Mouse (Mus musculus) stomach, embryonic 15.5 days (tissue): ENCODE measurements at regions not wholly inside any gene's neighbourhood (a gene's known extent, or its start where the extent isn't known, plus 50 kb on each side); places are given as distances from the start of the nearest gene placed in this dataset.
"Not testable (repeated sequence)": the region's sequence is repeated elsewhere in the genome, so short reads cannot be mapped to it uniquely, and the experiment has no call there.

Source experiments
- ATAC-seq: fragments of 200-750 bp; cut with Nextera tagmentation; 2 replicates; pipeline ENCODE4 v1.8.0; 2017; ENCODE audit warnings: low read depth, moderate number of reproducible peaks, moderate TSS enrichment; ENCODE audit not compliant: insufficient read depth, low FRiP score
- H3K27ac ChIP-seq: fragments of 300-500 bp; sonication (generic); 2 replicates; pipeline ENCODE4 v1.5.1; 2015; ENCODE audit warnings: mild to moderate bottlenecking, inconsistent platforms
- H3K27me3 ChIP-seq: fragments of 300-500 bp; sonication (generic); replicated peaks from 2 replicates; pipeline ENCODE4 v1.6.1; 2015; ENCODE audit warnings: inconsistent platforms
- H3K36me3 ChIP-seq: fragments of 300-500 bp; sonication (generic); 2 replicates; pipeline ENCODE4 v1.6.1; 2015; ENCODE audit warnings: inconsistent platforms
- H3K4me1 ChIP-seq: fragments of 300-500 bp; sonication (generic); 2 replicates; pipeline ENCODE4 v1.6.1; 2015; ENCODE audit warnings: inconsistent platforms
- H3K4me2 ChIP-seq: fragments of 300-500 bp; sonication (generic); 2 replicates; pipeline ENCODE4 v1.6.1; 2015; ENCODE audit warnings: mild to moderate bottlenecking, inconsistent platforms
- H3K4me3 ChIP-seq: fragments of 300-500 bp; sonication (generic); replicated peaks from 2 replicates; pipeline ENCODE4 v1.5.1; 2015; ENCODE audit warnings: inconsistent platforms
- H3K9ac ChIP-seq: fragments of 300-500 bp; sonication (generic); 2 replicates; pipeline ENCODE4 v1.6.1; 2015; ENCODE audit warnings: inconsistent platforms
- H3K9me3 ChIP-seq: fragments of 300-500 bp; sonication (generic); 2 replicates; pipeline ENCODE4 v1.6.1; 2016; ENCODE audit warnings: inconsistent platforms
- WGBS: fragments of 180-500 bp; shearing (Covaris S2); methylation state at CpG from one replicate; pipeline ENCODE4 v1.1.7; 2015; 5-methylcytosine and 5-hydroxymethylcytosine counted together

DNA sequence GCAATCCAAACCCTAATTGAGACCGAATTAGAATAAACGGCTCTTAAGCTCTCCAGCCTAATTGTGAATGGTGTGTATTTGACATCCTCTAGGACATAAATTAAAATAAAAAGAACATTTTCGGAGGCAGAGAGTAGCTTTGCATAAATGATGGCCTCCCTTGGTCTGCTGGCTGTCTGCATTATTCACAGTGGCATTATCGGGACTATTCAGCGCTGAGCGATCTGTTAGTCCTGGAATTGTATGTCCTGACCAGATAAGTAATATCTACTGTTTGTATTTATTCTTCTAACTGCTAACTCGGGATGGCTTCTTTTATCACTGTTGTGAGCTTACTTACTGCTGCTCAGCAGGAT is 299.6 kb downstream of the Chl1 start:
- H3K9ac ChIP-seq, result no peak overlapping the region
- 14% methylated on average over 7 of the region's 7 CpGs for WGBS
- H3K4me1 ChIP-seq, result no peaks in the 10 kb centered on the region
- H3K27me3 ChIP-seq, result no peaks in the 10 kb centered on the region; the same call in 1 of the 2 replicates
- H3K4me2 ChIP-seq, result no peak overlapping the region
- ATAC-seq, result no peak
- H3K4me3 ChIP-seq, result no peak overlapping the region
- no peak overlapping the region for H3K27ac ChIP-seq
- H3K36me3 ChIP-seq, result no peaks in the 10 kb centered on the region
- no peaks in the 10 kb centered on the region for H3K9me3 ChIP-seq

DNA sequence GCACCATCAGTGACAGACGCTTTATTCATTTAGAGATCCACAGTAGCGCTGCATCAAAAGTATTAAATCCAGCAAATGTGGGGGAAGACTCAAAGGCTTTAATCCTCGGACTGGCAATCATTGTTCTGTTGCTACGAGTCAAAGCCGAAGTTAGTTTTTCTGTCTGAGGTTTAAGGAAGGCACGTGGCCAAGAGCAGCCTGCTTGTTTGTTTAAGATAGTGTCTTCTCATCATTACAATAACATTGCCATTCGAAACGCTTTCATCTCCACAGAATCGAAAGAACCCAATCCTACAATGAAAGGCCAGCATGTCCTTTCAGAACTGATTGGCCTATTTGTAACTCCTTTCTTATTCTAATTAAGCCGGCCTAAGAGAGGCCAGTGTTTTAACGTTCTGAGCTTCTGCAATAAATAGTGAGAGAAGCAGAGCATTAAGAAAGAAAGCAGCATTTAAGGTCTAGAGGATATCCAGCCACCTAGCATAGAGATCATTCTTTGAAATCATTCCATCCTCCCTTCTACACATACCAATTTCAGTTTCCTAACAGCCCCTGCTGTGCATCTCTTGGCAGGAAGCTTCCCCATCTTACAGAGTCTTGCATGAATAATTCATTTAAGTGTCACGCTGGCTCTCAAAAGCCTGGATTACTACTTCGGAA is 300.1 kb downstream of the Chl1 start:
- Histone ChIP-seq H3K4me2 (no peak overlapping the region), H3K36me3 (no peaks in the 10 kb centered on the region), H3K9me3 (no peaks in the 10 kb centered on the region), H3K27me3 (no peaks in the 10 kb centered on the region; the same call in 1 of the 2 replicates), H3K27ac (no peak overlapping the region), H3K9ac (no peak overlapping the region), H3K4me3 (no peak overlapping the region), H3K4me1 (no peaks in the 10 kb centered on the region)
- WGBS, result 2% methylated on average over 13 of the region's 13 CpGs
- no peak for ATAC-seq

DNA sequence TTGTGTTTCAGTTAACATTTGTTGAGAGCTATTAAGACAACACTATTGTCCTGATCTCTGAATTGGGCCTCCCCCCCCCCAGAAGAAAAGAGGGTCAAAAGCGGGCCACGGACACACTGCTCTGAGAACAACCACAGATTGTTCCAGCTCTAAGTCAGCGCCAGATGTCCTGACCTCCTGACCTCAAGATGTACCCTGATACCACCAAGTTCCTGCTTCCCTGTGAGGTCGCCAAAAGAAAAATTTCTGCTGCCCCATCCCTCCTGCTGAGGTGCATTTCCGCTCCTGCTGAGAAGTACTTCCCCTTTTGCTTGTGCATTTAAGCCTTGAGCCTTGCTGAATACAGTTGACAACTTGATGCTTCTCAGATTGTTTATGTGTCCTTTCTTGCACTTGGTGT is 306.0 kb downstream of the Chl1 start:
- H3K4me1 ChIP-seq, H3K27ac ChIP-seq, H3K4me3 ChIP-seq, ATAC-seq, H3K27me3 ChIP-seq, H3K4me2 ChIP-seq, H3K36me3 ChIP-seq, H3K9ac ChIP-seq, H3K9me3 ChIP-seq: not testable (repeated sequence)
- 69% methylated on average over 5 of the region's 5 CpGs for WGBS

DNA sequence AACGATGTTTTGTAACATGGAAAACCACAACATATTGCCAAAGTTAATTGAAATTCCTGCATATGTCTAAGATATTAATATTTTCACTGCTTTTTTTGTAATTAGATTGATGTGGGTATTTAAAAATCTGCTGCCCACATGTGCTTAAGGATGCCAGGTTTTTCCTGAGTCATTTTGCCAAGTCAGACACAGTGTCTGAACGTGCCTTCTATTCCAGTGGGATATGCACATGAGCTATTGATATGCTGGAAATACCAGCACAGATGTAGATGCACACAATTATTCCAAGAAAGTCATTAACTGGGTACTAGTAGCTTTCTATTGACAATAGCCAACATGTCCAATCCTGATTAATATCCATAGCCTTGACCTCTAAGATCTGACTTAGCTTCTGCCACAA is 315.7 kb downstream of the Chl1 start:
- H3K27ac ChIP-seq, result no peak overlapping the region
- H3K4me3 ChIP-seq, result no peak overlapping the region
- no peaks in the 10 kb centered on the region for H3K9me3 ChIP-seq
- no peak overlapping the region for H3K4me2 ChIP-seq
- WGBS, result 75% methylated on average over 2 of the region's 2 CpGs
- H3K27me3 ChIP-seq, result no peaks in the 10 kb centered on the region
- H3K9ac ChIP-seq, result no peak overlapping the region
- no peaks in the 10 kb centered on the region for H3K36me3 ChIP-seq
- ATAC-seq, result no peak
- no peaks in the 10 kb centered on the region for H3K4me1 ChIP-seq

DNA sequence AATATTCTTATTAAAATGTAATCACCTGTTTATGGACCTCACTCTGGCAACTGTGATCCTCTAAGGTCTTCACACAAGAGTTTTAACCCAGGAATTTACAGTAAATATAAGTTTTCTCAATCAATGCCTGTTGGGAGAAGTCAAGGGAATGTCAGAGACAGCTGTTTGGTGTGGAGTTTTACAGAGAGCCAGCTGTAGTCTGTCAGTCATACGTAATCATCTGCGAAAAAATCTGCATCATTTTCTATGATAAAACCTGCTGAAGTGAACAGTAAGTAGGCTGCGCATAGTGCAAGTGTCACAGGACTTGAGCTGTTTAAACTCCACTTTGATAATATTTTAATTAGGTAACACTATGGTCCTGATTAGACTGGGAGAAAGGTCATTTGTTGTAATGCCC is 317.2 kb downstream of the Chl1 start:
- Histone ChIP-seq H3K27ac (no peak overlapping the region), H3K9ac (no peak overlapping the region), H3K4me1 (no peaks in the 10 kb centered on the region), H3K9me3 (no peaks in the 10 kb centered on the region), H3K4me3 (no peak overlapping the region), H3K36me3 (no peaks in the 10 kb centered on the region), H3K27me3 (no peaks in the 10 kb centered on the region), H3K4me2 (no peak overlapping the region)
- ATAC-seq, result no peak
- 86% methylated on average over 3 of the region's 3 CpGs for WGBS

DNA sequence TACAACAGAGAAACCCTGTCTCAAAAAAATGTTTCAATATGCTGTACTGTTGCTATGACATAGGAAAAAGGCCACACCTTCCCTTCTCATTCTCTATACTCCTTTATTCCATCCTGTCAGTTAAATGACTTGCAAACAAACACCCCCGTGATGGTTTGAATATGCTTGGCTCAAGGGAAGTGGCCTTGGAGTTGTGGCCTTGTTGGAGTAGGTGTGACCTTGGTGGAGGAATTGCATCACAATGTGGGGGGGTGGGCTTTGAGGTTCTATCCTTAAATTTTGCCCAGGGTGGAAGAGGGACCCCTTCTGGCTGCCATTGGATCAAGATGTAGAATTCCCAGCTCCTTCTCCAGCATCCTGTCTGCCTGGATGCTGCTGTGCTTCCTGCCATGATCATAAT is 318.5 kb downstream of the Chl1 start:
- no peak for ATAC-seq
- Histone ChIP-seq H3K9me3 (no peaks in the 10 kb centered on the region), H3K9ac (no peak overlapping the region), H3K27ac (no peak overlapping the region), H3K4me3 (no peak overlapping the region), H3K36me3 (no peaks in the 10 kb centered on the region), H3K4me2 (no peak overlapping the region), H3K27me3 (no peaks in the 10 kb centered on the region), H3K4me1 (no peaks in the 10 kb centered on the region)
- WGBS, result 88% methylated on average over 1 of the region's 1 CpGs

DNA sequence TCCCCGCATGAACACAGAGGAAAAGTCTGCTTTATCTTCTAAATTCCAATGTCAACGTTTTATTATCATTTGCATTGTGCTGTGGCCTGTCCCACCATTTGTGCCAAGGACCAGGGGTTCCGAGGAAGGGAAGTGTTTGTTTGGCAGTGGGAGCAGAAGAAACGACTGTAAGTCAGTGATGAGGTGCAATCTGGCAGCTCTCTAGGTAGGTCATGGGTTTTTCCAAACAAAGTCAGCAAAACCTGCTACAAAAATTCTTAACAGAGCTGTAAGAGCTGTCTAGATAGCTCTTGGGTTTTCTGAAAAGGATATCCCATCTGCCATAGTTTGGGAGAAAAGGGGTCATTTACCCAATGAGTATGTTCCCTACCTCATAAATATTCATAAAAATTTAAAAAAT is 321.9 kb downstream of the Chl1 start:
- H3K4me3 ChIP-seq, result no peak overlapping the region
- H3K4me2 ChIP-seq, result no peak overlapping the region
- WGBS, result 60% methylated on average over 4 of the region's 4 CpGs
- no peaks in the 10 kb centered on the region for H3K9me3 ChIP-seq
- no peaks in the 10 kb centered on the region for H3K27me3 ChIP-seq
- no peak overlapping the region for H3K27ac ChIP-seq
- H3K9ac ChIP-seq, result no peak overlapping the region
- no peak for ATAC-seq
- no peaks in the 10 kb centered on the region for H3K36me3 ChIP-seq
- H3K4me1 ChIP-seq, result no peaks in the 10 kb centered on the region

DNA sequence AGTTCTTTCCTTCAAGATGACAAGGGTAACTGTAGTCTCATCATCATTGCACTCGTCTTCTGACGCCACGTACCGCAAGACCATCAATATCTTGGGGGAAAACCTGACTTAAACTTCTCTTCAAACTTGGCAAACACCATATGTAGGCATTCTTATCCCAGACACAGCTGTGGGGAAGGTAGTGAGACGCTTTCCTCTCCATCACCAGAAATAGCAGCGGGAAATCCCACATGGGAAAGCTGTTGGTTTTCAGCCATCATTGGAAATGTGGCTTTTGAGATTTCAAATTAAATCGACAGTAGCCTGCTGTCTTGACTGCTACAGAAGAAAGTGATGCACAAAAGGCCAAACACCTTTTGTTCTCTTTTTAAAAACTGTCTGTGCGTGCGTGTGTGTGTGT is 322.4 kb downstream of the Chl1 start:
- Histone ChIP-seq H3K9ac (no peak overlapping the region), H3K27me3 (no peaks in the 10 kb centered on the region), H3K27ac (no peak overlapping the region), H3K4me3 (no peak overlapping the region), H3K4me2 (no peak overlapping the region), H3K36me3 (no peaks in the 10 kb centered on the region), H3K4me1 (no peaks in the 10 kb centered on the region), H3K9me3 (no peaks in the 10 kb centered on the region)
- no peak for ATAC-seq
- WGBS, result 87% methylated on average over 9 of the region's 9 CpGs

DNA sequence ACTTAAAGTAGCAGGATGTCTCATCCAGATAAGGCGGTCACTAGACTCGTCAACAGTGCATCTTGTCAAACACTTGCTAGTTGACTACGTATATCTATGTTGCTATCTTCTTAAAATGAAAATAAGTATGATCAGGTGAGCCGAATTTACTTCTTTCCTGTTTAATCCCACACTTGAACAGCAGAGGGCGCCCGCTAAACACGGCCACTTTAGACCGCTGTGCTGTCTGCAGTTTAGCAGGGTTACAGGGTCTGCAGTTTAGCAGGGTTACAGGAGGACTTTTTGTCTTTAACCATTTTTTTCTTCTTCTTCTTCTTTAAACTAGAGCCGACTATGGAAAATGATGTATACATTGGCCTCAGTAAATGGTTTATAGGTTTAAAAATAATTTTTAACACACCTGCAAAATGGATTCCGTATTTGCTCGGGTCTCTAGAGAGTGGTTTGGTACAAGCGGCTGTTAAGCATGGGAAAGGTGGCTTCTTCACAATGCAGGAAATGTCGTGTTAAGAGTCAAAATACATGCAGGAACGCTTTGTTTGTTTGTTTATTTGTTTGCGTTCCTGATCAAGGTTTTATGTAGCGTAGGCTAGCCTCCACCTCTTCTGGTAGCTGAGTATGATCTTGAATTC is 323.2 kb downstream of the Chl1 start:
- H3K9ac ChIP-seq, result no peak overlapping the region
- no peaks in the 10 kb centered on the region for H3K4me1 ChIP-seq
- H3K4me3 ChIP-seq, result no peak overlapping the region
- no peaks in the 10 kb centered on the region for H3K27me3 ChIP-seq
- no peak overlapping the region for H3K27ac ChIP-seq
- H3K9me3 ChIP-seq, result no peaks in the 10 kb centered on the region
- WGBS, result 42% methylated on average over 16 of the region's 16 CpGs
- H3K36me3 ChIP-seq, result no peaks in the 10 kb centered on the region
- ATAC-seq, result no peak
- H3K4me2 ChIP-seq, result no peak overlapping the region

DNA sequence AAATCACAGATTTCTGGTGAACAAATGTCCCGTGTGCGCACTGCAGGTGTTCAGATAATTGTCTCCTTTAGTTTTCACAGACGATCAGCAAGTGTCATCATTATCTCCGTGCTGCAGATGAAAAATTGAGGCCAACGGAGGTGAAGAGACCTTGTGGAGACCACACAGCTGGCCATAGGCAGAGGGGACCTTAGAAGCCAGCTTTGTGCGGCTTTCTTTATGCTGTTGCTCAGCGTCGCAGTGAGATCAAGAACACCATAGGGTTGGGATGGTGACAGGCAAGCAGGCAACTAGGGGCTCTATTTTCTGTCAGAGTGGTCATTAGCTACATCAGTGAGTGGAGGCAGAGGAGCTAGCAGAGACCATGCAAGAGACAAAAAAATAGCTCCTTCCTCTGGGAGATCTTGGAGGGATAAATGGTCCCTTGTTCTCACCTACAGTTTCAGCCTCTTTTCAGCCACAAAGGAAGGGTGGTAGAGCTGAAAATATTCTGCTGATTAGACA is 324.4 kb downstream of the Chl1 start:
- H3K4me3 ChIP-seq, result no peak overlapping the region
- no peaks in the 10 kb centered on the region for H3K36me3 ChIP-seq
- no peak overlapping the region for H3K27ac ChIP-seq
- no peak overlapping the region for H3K9ac ChIP-seq
- no peak overlapping the region for H3K4me2 ChIP-seq
- 64% methylated on average over 8 of the region's 8 CpGs for WGBS
- no peaks in the 10 kb centered on the region for H3K27me3 ChIP-seq
- no peaks in the 10 kb centered on the region for H3K9me3 ChIP-seq
- no peaks in the 10 kb centered on the region for H3K4me1 ChIP-seq
- no peak for ATAC-seq

DNA sequence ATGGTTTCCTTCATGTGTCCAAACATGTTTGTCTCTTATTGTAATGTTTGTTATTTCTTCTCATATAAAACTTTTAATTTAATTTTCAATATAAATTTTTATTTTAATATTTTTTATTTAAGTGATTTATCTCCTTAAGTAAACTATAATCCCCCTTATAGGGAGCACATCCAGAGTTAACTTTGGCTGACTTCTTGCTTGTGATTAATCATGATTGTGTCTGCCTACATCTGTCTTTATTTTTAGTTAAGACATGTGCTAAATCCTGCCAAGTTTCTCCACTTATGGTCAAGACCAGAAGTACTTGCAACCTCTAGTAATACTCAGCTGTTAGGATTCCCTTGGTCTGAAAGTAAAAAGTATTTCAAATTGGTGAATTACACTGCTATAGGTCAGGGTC is 349.4 kb downstream of the Chl1 start:
- H3K36me3 ChIP-seq, result no peaks in the 10 kb centered on the region
- no peak; the same call in 1 of the 2 replicates for ATAC-seq
- H3K9ac ChIP-seq, result no peak overlapping the region
- no peaks in the 10 kb centered on the region for H3K27me3 ChIP-seq
- no peak overlapping the region for H3K4me3 ChIP-seq
- H3K4me2 ChIP-seq, result no peak overlapping the region
- no peaks in the 10 kb centered on the region for H3K4me1 ChIP-seq
- no peak overlapping the region for H3K27ac ChIP-seq
- no peaks in the 10 kb centered on the region for H3K9me3 ChIP-seq

DNA sequence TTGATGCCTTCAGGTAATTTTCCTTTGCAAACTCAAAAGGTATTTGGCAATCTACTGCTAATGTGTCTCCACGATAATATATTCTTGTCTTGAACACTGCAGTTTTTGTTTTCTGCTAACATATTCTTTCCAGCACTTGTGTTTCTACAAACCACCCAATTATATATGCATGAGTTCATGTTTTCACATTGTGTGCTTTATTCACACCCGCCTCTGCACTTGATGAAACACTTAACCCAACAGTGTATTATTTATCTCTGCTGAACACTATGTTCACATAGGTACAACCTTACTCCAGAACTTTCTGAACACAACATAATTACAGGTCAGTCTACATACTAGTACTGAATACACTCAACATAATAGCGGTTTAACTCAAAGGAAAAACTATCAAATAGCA is 383.1 kb downstream of the Chl1 start:
- Histone ChIP-seq H3K4me1 (no peaks in the 10 kb centered on the region), H3K27ac (no peak overlapping the region)
- WGBS, result 77% methylated on average over 3 of the region's 3 CpGs

DNA sequence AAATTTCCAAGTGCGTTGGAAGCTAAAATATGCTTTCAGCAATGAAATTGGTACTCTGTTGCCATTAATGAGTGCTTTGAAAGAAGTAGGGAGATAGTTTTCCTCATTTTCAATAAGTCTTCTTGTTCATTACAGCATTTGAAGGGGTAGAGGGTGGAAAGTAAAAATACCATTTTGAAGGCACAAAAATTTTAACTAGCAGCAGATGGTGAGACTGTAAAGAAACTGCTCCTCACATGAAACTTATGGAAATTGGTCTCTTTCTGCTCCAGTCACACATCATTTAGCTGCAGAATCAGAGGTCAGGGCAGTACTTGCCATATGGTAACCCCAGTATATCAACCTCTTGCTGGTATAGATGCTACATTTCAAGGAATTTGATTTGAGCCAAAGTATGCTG is 414.1 kb downstream of the Chl1 start:
- H3K4me3 ChIP-seq, result no peak overlapping the region
- no peaks in the 10 kb centered on the region for H3K36me3 ChIP-seq
- H3K4me1 ChIP-seq, result no peaks in the 10 kb centered on the region
- no peaks in the 10 kb centered on the region for H3K9me3 ChIP-seq
- WGBS, result 86% methylated on average over 1 of the region's 1 CpGs
- no peak overlapping the region for H3K27ac ChIP-seq
- H3K4me2 ChIP-seq, result no peak overlapping the region
- ATAC-seq, result no peak
- H3K9ac ChIP-seq, result no peak overlapping the region
- no peaks in the 10 kb centered on the region for H3K27me3 ChIP-seq

More for the DNA sequence above, 383.1 kb downstream of the Chl1 start:
- Histone ChIP-seq H3K4me3 (no peak overlapping the region), H3K9ac (no peak overlapping the region), H3K4me2 (no peak overlapping the region), H3K36me3 (no peaks in the 10 kb centered on the region), H3K27me3 (no peaks in the 10 kb centered on the region), H3K9me3 (no peaks in the 10 kb centered on the region)
- no peak for ATAC-seq
